Mouse (Mus musculus) neural tube, embryonic 12.5 days (tissue): Measurements from ENCODE around the gene Olfr524. TPM values are rescaled to one million over a fixed set of nuclear protein-coding genes. Genes with fewer than 3 reads are reported as not detected.

ENCODE experiments used
- ATAC-seq: fragments of 200-750 bp; cut with Nextera tagmentation; 2 replicates; pipeline ENCODE4 v1.8.0; 2017; ENCODE audit warnings: low read depth, mild to moderate bottlenecking, moderate TSS enrichment, moderate library complexity; ENCODE audit not compliant: low FRiP score
- H3K27ac ChIP-seq: fragments of 300-500 bp; sonication (generic); 2 replicates; pipeline ENCODE4 v1.5.1; 2016
- H3K27me3 ChIP-seq: fragments of 300-500 bp; sonication (generic); replicated peaks from 2 replicates; pipeline ENCODE4 v1.6.1; 2016; ENCODE audit warnings: mild to moderate bottlenecking
- H3K36me3 ChIP-seq: fragments of 300-500 bp; sonication (generic); 2 replicates; pipeline ENCODE4 v1.6.1; 2016; ENCODE audit warnings: mild to moderate bottlenecking
- H3K4me1 ChIP-seq: fragments of 300-500 bp; sonication (generic); 2 replicates; pipeline ENCODE4 v1.6.1; 2016
- H3K4me2 ChIP-seq: fragments of 300-500 bp; sonication (generic); replicated peaks from 2 replicates; pipeline ENCODE4 v1.6.1; 2016; ENCODE audit warnings: mild to moderate bottlenecking
- H3K4me3 ChIP-seq: fragments of 300-500 bp; sonication (generic); 2 replicates; pipeline ENCODE4 v1.5.1; 2016
- H3K9ac ChIP-seq: fragments of 300-500 bp; sonication (generic); 2 replicates; pipeline ENCODE4 v1.6.1; 2016; ENCODE audit warnings: mild to moderate bottlenecking
- H3K9me3 ChIP-seq: fragments of 300-500 bp; sonication (generic); 2 replicates; pipeline ENCODE4 v1.6.1; 2016; ENCODE audit warnings: mild to moderate bottlenecking
- WGBS: fragments of 180-500 bp; shearing (Covaris S2); methylation state at CpG from one replicate; pipeline ENCODE4 v1.1.7; 2016; 5-methylcytosine and 5-hydroxymethylcytosine counted together
- polyA plus RNA-seq: library from polyadenylated mRNA; unstranded; fragments of >200 nt; fragmentation: Nextera tagmentation; extraction: Ambion mirVana; gene quantifications from 2 replicates; pipeline ENCODE4 v1.2.1, GENCODE M21; 2016

Gene Olfr524
- polyA plus RNA-seq, 1 experiment from 2014 or later = not detected

DNA sequence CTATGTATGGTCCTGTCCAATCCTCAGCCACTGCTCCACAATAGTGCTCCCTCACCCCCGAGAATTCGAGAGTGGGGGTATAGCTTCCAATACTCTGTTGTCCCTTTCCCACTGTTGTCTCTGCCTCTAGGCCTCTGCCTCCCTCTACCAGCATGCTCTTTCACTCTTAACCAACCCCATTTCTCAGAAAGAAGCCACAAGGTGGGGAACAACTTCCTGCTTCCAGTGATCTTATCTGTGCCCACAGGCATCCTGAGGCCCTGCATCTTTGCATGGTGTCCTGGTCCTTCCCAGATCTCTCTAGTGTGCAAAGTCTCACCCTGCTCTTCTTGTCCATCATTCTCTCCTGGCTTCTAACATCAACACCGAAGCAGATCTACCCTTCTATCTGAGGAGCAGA is 1.1 kb upstream of the Olfr524 start:
- H3K9me3 ChIP-seq = no peaks in the 10 kb centered on the region
- H3K27ac ChIP-seq = no peak overlapping the region
- H3K36me3 ChIP-seq = no peaks in the 10 kb centered on the region
- no peak overlapping the region for H3K9ac ChIP-seq
- no peak overlapping the region for H3K4me3 ChIP-seq
- H3K4me2 ChIP-seq = no peak overlapping the region
- no peaks in the 10 kb centered on the region for H3K27me3 ChIP-seq
- no peak for ATAC-seq
- WGBS = 88% methylated on average over 3 of the region's 3 CpGs
- H3K4me1 ChIP-seq = no peaks in the 10 kb centered on the region

GRCm38 (mm10) chr7:140201090-140201489 is 4.7 kb downstream of the Olfr524 start:
- H3K4me2 ChIP-seq = no peak overlapping the region
- no peak for ATAC-seq
- no peak overlapping the region for H3K4me3 ChIP-seq
- no peak overlapping the region for H3K27ac ChIP-seq
- H3K9ac ChIP-seq = no peak overlapping the region
- H3K27me3 ChIP-seq = no peaks in the 10 kb centered on the region
- H3K4me1 ChIP-seq = no peaks in the 10 kb centered on the region
- no peaks in the 10 kb centered on the region for H3K9me3 ChIP-seq
- 88% methylated on average over 4 of the region's 4 CpGs for WGBS
- no peaks in the 10 kb centered on the region for H3K36me3 ChIP-seq

GRCm38 (mm10) chr7:140196002-140196401 is 9.8 kb downstream of the Olfr524 start:
- Histone ChIP-seq H3K9ac (no peak overlapping the region), H3K27me3 (no peaks in the 10 kb centered on the region), H3K4me3 (no peak overlapping the region), H3K4me2 (no peak overlapping the region), H3K9me3 (no peaks in the 10 kb centered on the region), H3K27ac (no peak overlapping the region), H3K36me3 (no peaks in the 10 kb centered on the region), H3K4me1 (no peaks in the 10 kb centered on the region)
- WGBS = 81% methylated on average over 8 of the region's 8 CpGs
- no peak for ATAC-seq

DNA sequence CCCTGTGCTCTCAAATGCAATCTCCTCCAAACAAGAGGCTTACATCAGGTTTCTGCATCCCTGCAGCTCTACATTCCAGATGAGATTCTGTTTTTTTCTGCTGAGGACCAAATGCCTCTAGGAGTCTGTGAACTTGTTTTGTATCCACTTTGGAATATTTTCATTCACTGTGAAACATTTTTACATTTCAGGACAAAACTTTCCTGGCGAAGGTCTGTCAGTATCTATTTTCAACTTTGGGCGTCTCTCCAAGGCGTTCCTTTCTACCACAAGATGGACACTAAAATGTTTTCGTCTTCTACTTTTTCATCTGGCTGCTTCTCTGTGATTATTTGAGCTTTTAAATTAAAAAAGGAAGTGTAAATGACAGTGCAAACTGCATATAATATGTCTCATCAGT is 11.7 kb downstream of the Olfr524 start:
- ATAC-seq = no peak
- H3K27ac ChIP-seq = no peak overlapping the region
- no peaks in the 10 kb centered on the region for H3K27me3 ChIP-seq
- no peaks in the 10 kb centered on the region for H3K9me3 ChIP-seq
- H3K4me2 ChIP-seq = no peak overlapping the region
- WGBS = 94% methylated on average over 4 of the region's 4 CpGs
- no peaks in the 10 kb centered on the region for H3K36me3 ChIP-seq
- H3K9ac ChIP-seq = no peak overlapping the region
- H3K4me3 ChIP-seq = no peak overlapping the region
- H3K4me1 ChIP-seq = no peaks in the 10 kb centered on the region

GRCm38 (mm10) chr7:140192851-140193250 is 12.9 kb downstream of the Olfr524 start:
- WGBS = 87% methylated on average over 2 of the region's 2 CpGs
- ATAC-seq = no peak
- no peak overlapping the region for H3K4me2 ChIP-seq
- no peak overlapping the region for H3K27ac ChIP-seq
- no peak overlapping the region for H3K9ac ChIP-seq
- no peaks in the 10 kb centered on the region for H3K9me3 ChIP-seq
- H3K4me1 ChIP-seq = no peaks in the 10 kb centered on the region
- H3K36me3 ChIP-seq = no peaks in the 10 kb centered on the region
- H3K4me3 ChIP-seq = no peak overlapping the region
- no peaks in the 10 kb centered on the region for H3K27me3 ChIP-seq

GRCm38 (mm10) chr7:140192445-140192844 is 13.3 kb downstream of the Olfr524 start:
- no peaks in the 10 kb centered on the region for H3K4me1 ChIP-seq
- H3K4me3 ChIP-seq = no peak overlapping the region
- no peak for ATAC-seq
- H3K9ac ChIP-seq = no peak overlapping the region
- no peaks in the 10 kb centered on the region for H3K9me3 ChIP-seq
- H3K4me2 ChIP-seq = no peak overlapping the region
- H3K27me3 ChIP-seq = no peaks in the 10 kb centered on the region
- 55% methylated on average over 2 of the region's 2 CpGs for WGBS
- H3K36me3 ChIP-seq = no peaks in the 10 kb centered on the region
- H3K27ac ChIP-seq = no peak overlapping the region

DNA sequence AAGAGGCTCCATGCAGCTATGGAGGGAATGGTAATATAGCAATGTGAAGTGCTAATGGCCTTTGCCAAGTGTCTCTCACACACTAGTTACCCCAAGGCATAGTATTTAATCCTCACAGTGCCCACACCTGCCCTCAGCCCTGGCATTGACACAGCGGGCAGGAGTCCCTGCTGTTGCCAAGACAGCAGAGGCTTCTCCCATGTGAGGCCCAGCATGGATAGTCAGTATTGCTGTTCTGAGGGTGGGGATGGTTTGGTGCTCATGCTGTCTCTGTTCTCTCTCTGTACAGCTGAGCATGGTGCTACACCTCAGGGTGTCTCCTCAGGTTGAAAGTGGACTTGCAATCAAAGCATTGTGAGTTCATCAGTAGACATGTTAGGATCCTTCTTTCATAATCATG is 15.3 kb downstream of the Olfr524 start:
- Histone ChIP-seq H3K27ac (no peak overlapping the region), H3K9me3 (no peaks in the 10 kb centered on the region), H3K9ac (no peak overlapping the region), H3K27me3 (no peaks in the 10 kb centered on the region), H3K4me1 (no peaks in the 10 kb centered on the region), H3K4me3 (no peak overlapping the region), H3K4me2 (no peak overlapping the region), H3K36me3 (no peaks in the 10 kb centered on the region)
- 96% methylated on average over 1 of the region's 1 CpGs for WGBS
- no peak for ATAC-seq

DNA sequence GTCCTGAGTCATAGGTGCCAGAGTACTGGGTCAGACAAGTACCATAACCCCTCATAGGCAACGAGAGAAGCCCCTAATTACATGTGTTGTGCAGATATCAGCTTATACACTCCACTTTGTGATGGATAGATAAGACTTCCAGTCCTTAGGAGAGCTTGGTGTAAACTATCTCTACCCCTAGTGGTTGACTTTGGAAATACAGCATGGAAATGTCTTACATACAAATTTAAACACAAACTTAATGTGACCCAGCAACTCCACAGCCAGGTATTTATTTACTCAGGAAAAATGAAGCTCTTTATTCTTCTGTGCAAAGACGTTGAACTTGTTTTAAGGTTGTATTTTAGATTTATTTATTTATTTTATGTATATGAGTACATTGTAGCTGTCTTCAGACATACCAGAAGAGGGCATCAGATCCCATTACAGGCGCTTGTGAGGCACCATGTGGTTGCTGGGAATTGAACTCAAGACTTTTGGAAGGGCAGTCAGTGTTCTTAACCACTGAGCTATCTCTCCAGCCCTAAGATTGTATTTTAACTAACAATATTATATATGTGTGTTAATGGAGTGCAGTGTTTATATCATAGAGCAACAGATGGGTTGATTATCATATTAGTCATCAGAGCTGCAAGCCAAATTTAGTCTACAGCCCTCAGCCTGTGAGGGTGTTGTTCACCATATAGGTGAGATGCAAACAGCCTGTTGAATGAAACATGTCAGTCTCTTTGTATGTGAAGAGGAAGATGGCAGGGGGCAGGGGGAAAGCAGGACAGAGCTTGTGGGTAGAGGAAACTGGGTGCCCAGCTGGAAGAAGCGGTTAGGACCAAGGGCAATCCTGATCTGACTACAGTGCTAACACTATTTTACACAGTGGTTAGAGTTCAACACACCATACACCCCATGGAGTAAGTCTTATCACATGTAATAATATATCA is 17.1 kb downstream of the Olfr524 start:
- Histone ChIP-seq H3K4me2 (no peak overlapping the region), H3K4me1 (no peaks in the 10 kb centered on the region), H3K27me3 (no peaks in the 10 kb centered on the region), H3K4me3 (no peak overlapping the region), H3K36me3 (no peaks in the 10 kb centered on the region), H3K27ac (no peak overlapping the region), H3K9ac (no peak overlapping the region), H3K9me3 (no peaks in the 10 kb centered on the region)
- no peak for ATAC-seq
- WGBS = 66% methylated on average over 4 of the region's 4 CpGs

DNA sequence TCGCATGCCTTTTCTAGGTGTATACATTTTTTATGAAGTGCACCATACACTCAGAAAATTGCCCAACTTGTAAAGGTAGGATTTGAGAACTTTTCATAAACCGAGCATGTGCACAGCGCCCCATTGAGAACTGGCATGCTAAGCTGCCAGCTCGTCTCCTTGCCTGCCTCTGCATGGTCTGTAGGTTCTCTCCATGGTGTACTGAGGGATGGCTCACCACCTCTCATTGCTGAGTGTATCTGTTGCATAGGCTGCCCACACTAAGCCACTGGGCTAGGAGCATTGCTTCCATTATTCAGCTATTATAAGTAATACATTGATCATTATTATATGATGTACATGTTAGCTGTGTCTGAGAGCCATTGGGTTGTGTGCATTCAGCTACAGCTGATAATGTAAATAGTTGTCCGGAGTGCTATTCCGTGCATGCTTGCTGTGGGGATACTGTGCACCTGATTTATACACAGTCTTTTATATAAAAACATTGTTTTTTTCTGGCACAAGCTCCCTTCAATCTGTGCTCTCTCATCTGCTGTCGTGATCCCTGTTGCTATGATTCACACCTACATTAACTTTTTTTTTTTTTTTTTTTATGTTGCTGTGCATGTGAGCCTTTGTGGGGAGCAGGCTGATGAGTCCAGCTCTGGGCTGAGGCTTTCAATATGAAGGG is 17.9 kb downstream of the Olfr524 start:
- no peak for ATAC-seq
- Histone ChIP-seq H3K27ac (no peak overlapping the region), H3K9ac (no peak overlapping the region), H3K4me1 (no peaks in the 10 kb centered on the region), H3K4me2 (no peak overlapping the region), H3K36me3 (no peaks in the 10 kb centered on the region), H3K9me3 (no peaks in the 10 kb centered on the region), H3K27me3 (no peaks in the 10 kb centered on the region), H3K4me3 (no peak overlapping the region)
- WGBS = 85% methylated on average over 7 of the region's 7 CpGs

GRCm38 (mm10) chr7:140186646-140187620 is 18.8 kb downstream of the Olfr524 start:
- Histone ChIP-seq H3K4me1 (no peaks in the 10 kb centered on the region), H3K9me3 (no peaks in the 10 kb centered on the region), H3K4me3 (no peak overlapping the region), H3K36me3 (no peaks in the 10 kb centered on the region), H3K9ac (no peak overlapping the region), H3K27me3 (no peaks in the 10 kb centered on the region), H3K27ac (no peak overlapping the region), H3K4me2 (no peak overlapping the region)
- no peak for ATAC-seq
- 70% methylated on average over 18 of the region's 18 CpGs for whole genome bisulfite sequencing

DNA sequence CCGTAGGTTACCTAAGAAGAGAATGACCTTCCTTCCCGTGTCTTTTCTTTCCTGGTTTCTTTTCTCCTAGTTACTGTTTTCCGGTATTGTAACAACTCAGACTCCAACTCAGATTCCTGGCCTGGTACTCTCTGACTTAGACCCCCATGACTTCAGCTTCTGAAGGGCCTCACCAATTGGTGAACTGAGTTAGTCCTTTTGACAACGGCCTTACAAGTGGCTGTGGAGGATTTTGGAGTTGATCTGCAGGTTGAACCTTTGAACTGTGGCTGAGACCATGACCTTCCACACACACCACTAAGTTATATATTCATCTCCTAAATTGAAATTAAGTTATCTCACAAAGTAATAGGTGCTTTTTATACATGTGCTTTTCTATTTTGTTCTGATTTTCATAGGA is 21.6 kb downstream of the Olfr524 start:
- no peak for ATAC-seq
- Histone ChIP-seq H3K9me3 (no peaks in the 10 kb centered on the region), H3K4me1 (no peaks in the 10 kb centered on the region), H3K9ac (no peak overlapping the region), H3K27ac (no peak overlapping the region), H3K36me3 (no peaks in the 10 kb centered on the region), H3K27me3 (no peaks in the 10 kb centered on the region), H3K4me2 (no peak overlapping the region), H3K4me3 (no peak overlapping the region)
- WGBS = 83% methylated on average over 4 of the region's 4 CpGs

GRCm38 (mm10) chr7:140180692-140181091 is 25.1 kb downstream of the Olfr524 start:
- ATAC-seq = no peak
- Histone ChIP-seq H3K9ac (no peak overlapping the region), H3K4me2 (no peak overlapping the region), H3K27ac (no peak overlapping the region), H3K4me1 (no peaks in the 10 kb centered on the region), H3K9me3 (no peaks in the 10 kb centered on the region), H3K36me3 (no peaks in the 10 kb centered on the region), H3K4me3 (no peak overlapping the region), H3K27me3 (no peaks in the 10 kb centered on the region)
- WGBS = 95% methylated on average over 2 of the region's 2 CpGs
